Mouse (Mus musculus) cerebellum, postnatal 10 days (tissue): ENCODE measurements around the gene Lsm10.
"Not testable (repeated sequence)": the region's sequence is repeated elsewhere in the genome, so short reads cannot be mapped to it uniquely, and the experiment has no call there.

Source experiments
- DNase-seq, 2 experiments: peaks; one replicate each; pipeline ENCODE4 v3.0.0; 2021; ENCODE audit warnings: mixed read lengths in 2 of 2

The Lsm10 gene

DNA sequence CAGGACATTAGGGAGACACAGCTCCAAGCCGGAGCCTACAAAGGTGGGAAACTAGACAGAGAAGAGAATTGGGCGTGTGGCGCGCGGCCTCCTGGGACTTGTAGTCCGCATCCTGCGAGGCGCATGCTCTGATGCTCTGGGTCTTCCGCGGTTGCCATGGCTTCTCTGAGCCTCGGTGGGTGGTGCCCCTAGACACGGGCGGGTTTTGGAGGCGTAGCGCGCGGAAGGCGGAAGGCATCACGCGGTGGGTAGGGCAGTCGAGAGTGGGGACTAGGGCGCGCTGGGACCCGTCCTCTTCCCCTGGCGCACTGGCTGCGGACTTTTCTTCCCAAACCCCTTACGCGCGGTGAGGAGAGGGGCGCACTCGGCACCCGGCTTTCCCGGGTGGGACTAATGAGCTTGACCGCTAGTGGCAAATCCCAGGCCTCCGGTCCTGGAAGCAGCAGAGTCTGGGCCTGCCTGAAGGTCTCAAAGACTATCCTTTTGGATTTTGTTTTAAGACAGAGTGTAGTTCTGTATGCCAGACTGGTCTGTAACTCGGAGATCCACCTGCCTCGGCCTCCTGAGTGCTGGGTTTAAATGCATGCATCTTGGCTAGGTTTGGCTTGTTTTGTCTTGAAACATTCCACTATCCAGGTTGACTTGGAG lies at the start of gene Lsm10:
TSS of gene Lsm10 (plus strand) at position 160 of the 648 bp plus-strand sequence.
- DNase-seq: peak; percentile 95 to 98

DNA sequence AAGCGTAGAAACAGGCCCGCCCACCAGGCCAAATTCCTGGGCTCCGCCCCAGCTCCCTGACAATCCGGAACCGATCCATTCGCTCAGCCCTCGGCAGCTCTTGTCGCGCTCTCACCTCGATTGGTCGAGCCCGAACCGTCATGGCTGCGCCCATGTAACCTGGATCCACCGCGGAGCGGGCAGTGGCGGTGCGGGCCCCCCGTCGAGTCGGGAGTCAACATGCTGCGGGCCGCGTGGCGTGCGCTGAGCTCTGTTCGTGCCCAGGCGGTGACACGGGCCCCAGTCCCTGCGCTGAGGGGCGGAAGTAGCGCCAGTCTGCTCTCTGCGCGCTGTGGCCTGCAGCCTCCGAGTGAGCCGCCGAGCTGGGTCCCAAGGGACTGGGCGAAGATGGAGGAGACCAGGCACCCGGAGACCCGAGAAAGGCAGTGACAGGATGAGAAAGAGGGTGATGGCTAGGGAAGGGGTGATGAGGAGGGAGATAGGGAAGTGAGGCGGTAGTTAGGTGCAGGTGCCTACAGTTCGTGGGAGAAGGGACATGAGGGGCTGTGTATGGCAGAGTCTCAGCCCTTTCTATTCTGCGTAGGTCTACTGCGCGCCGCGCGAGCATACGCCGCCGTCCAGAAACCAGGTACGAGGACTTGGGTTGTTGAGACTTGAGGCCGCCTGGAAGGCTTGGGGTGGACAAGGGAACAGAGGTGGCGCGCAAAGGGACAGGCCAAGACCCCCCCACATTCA lies 49.4 kb upstream of the Lsm10 start, which contains the start of gene Mrps15:
TSS of gene Mrps15 (plus strand) at position 75 of the 735 bp plus-strand sequence.
- DNase-seq: peak; percentile 89 to 91

GRCm38 (mm10) chr4:126051617-126052016 lies 44.8 kb upstream of the Lsm10 start:
- peak; percentile 23 to 54 for DNase-seq

- DNase-seq: no peak
Observed at GRCm38 (mm10) chr4:126057207-126058133, 39.0 kb upstream of the Lsm10 start.

DNA sequence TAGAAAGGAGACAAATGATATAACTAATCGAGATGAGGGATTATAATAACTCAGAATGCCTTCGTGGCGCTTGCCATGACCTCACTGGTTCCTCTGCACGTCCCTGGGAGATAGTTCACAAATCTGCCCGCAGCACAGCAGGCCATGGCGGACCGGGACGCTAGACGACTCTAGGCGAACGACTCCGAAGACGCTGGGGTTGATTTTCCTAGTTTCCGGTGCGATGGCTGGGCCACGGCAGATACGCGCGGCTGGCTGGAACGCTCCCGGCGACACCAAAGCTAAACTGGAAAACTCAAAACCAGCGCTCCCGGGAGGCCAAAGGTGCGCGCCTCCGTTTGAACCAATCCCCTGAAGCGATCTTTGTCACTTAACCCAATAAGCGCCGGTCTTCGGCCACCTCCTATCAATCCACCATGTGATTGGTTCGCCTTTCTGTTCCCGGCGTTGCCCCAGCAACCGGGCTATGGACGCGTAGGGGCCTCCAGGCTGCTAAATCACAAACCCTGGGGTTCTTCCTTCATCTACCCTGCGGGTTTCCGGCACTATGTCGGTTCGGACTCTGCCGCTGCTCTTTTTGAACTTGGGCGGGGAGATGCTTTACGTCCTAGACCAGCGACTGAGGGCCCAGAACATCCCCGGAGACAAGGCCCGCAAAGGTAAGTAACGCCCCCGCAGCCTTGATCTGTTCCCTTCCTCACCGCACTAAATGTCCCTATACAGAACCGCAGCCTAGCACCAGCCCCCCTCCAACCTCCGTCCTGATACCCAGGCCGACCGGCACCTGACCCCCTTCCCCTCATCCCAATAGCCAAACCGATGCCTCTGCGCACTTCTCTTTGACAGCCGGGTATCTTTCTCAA lies 38.1 kb upstream of the Lsm10 start, which contains the start of gene Oscp1:
TSS of gene Oscp1 (plus strand) at position 432 of the 863 bp plus-strand sequence.
- DNase-seq: peak; percentile 94 to 95

DNA sequence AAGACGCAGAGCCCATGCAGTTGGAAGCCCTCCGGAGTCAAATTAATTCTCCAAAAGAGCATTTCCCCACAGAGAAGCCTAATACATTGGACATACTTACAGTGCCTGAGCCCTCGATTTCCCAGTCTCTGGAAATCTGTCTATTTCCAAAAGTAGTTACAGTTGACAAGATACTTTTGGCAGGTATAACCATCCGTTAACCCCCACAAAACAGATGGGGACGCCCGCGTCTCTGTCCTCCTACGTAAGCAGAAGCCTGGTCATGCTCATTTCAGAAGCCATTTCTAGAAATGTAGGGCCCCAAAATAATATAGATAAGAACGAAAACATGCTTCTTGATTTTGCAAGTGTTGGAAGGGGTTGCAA lies 37.4 kb upstream of the Lsm10 start:
- DNase-seq: no peak

DNA sequence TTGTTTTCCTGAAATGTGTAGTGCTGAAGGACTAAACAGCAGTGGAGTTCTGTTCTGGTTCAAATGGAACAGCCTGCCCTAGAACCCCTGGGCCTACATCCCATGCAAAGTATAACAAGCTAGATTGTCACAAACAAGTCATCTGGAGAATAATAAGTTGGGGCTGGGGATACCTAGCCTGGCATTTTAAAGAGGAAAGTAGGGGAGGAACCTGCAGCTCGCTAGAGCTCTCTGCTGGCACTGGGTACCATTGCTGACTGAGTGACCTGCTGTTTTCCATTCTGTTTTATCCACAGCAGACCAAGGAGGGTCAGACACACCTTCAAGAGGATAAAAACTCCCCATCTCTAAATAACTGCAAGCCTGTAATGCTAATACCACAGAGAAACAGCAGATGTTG lies 33.6 kb upstream of the Lsm10 start:
- peak; percentile 64 to 65 for DNase-seq

DNA sequence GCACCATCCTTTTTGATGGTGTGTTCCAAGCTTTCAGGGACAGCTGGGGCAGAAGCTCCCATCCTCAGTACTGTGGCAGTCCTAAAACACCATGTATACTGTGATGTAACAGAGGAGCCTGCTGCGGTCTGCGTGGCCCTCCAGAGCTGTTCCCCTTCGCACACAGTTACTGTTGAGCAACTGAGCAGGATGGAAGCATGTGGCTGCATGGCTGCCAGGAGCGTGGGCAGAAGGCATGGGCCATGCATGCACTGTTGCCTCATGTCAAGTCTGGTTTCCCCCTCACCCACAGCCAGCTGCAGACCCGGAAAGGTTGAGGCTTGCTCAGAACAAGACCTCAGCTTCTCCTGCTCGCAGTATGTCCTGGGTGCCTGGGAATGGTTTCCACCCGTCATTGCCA lies 31.2 kb upstream of the Lsm10 start:
- DNase-seq: no peak

GRCm38 (mm10) chr4:126067401-126068077 lies 28.9 kb upstream of the Lsm10 start:
- DNase-seq: peak; percentile 89 to 91

GRCm38 (mm10) chr4:126068842-126069241 lies 27.6 kb upstream of the Lsm10 start:
- no peak for DNase-seq

- no peak for DNase-seq
Observed at GRCm38 (mm10) chr4:126077833-126078232, 18.6 kb upstream of the Lsm10 start.

DNA sequence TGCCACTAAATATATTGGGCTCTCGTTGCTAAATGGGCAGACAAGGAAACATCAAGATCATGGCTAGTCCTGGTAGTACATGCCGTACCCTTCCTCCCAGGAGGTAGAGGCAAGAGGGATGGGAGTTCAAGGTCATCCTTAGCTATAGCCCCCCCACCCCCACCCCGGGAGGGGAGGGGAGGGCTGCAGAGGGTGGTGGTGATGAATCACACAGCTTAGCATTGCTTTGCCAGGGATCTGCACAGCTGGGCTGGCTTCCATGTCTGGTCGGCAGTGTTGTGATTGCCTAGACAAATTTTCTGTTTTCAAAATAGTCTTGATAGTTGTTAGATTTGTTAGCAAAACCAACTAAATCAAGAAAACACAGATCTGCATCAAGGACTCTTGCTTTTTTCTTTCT lies 17.2 kb upstream of the Lsm10 start:
- DNase-seq: no peak

DNA sequence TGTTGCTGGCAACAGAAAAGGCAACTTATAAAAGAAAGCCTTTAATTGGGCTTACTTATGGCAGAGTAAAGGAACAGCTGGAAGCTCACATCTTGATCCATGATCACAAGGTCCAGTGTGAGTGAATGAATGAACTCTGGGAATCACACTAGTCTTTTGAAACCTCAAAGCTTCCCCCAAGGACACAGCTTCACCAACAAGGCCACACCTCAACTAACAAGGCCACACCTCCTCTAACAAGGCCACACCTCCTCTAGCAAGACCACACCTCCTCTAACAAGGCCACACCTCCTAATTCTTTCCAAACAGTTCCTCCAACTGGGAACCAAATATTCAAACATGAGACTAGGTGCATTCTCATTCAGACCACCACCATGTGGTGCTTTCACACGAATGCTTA lies 14.8 kb upstream of the Lsm10 start:
- no peak for DNase-seq

GRCm38 (mm10) chr4:126083021-126083420 lies 13.4 kb upstream of the Lsm10 start:
- no peak for DNase-seq

DNA sequence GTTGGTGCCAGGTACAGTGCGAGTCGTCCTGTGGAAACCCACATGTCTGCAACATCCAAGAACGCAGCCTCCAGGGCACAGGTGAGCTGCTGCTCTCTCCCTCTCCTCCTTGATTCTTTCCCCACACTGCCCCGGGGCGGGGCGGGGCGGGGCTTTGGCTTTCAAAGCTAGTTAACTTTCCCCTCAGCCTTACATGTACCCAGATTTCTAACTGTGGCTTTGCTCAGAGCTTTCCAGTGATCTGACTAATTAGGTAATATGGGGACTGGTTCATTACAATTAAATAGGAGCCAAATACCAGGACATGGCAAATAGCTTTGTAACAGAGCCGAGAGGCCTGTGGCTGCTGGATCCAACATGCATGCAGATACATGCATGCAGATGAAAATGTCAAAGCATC lies 12.0 kb upstream of the Lsm10 start:
- no peak for DNase-seq

DNA sequence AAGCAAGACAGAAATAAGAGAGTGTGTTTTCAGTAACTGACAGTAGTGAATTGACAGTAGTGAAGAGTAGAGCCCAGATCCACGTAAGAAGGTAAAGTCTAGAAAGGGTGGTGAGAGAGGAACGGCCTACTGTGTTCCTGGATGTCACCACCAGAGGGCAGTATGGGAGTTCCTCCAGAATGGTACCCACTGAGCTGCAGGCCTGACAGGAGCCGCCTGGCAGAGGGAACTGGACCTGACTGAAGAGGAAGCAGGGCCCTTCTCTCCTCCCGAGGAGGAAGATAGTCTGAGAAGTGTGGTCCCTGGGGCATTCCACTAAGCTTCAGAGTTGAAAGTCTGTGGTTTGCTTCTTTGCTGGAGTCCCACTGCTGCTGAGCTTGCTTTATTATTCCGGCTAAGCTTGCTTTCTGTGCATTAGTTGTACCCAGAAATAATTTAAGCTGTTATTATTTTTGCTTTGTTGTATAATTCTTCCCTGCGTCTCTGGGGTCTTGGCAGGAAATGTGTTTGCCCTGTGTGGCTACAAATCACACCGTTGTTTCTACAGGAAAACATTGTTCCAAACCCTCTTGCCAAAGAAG lies 10.3 kb upstream of the Lsm10 start:
- DNase-seq: peak; percentile 93 to 95

GRCm38 (mm10) chr4:126090101-126090847 lies 6.1 kb upstream of the Lsm10 start:
- no peak for DNase-seq

DNA sequence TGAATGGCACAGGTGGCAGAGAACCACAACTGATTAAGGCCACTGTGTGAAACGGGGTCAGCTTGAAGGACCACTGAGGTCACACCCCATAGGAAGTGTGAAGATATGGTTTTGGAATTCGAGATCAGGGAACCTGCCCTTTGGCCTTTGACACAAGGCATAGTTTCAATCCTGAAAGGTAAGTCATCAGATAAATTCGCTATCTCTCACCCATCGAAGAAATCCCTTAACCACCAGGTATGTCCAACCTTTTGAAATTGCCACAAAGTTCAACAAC lies 5.6 kb upstream of the Lsm10 start:
- DNase-seq: no peak

DNA sequence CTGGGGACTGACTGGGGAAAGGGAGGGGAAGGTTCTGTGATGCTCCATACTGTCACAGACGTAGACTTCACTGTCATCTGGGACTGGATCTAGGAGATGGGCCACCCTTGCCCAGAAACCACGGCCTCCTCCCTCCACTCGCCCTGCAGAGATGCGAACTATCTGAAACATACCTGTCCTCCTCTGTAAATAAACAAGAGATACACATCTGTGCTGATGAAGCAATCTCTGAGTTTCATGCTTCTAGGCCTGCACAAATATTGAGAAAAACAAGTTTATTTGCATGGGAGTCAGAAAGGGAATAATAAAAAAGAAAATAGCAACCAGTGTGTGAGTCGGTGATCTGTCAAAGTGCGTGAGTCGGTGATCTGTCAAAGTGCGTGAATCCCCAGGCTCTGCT lies 4.5 kb upstream of the Lsm10 start:
- no peak for DNase-seq

DNA sequence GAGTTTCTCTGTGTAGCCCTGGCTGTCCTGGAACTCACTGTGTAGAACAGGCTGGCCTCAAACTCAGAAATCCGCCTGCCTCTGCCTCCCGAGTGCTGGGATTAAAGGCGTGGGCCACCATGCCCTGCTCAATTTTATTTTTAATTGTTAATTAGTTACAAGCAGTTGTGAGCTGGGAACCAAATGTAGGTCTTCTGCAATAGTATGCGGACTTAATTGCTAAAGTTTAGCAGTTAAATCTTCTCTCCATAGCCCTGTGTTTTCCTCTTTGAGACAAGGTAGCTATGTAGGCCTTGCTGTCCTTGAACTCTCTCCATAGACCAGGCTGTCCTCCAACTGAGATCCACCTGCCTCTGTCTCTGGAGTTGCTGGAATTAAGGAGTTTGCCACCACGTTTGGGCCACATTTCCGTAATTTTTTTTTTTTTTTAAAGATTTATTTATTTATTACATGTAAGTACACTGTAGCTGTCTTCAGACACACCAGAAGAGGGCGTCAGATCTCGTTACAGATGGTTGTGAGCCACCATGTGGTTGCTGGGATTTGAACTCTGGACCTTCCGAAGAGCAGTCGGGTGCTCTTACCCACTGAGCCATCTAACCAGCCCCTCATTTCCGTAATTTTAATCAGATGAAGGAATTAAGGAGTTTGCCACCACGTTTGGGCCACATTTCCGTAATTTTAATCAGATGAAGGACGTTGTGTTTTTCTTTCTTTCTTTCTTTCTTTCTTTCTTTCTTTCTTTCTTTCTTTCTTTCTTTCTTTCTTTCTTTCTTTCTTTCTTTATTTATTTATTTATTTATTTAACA lies 597 bp upstream of the Lsm10 start:
- not testable (repeated sequence) for DNase-seq
